Mouse (Mus musculus) adrenal gland, postnatal 25 days (tissue): ENCODE results near the gene Rplp0. TPM values are rescaled to one million over a fixed set of nuclear protein-coding genes. Genes with fewer than 3 reads are reported as not detected.
A peak's percentile ranks its signal among the peaks of the same experiment; 100 is the strongest.

Experiments
- DNase-seq: peaks from one replicate; pipeline ENCODE4 v3.0.0; 2021; ENCODE audit warnings: mixed read lengths
- microRNA-seq, 2 experiments: library from miRNA; unstranded; fragments of <30 nt; microRNA quantifications; one replicate each; pipeline ENCODE4 v1.2.0; 2021
- total RNA-seq: library from RNA; stranded (reverse); gene quantifications from 2 replicates; pipeline ENCODE4 v1.2.3, GENCODE M21; 2021

Rplp0 gene
- total RNA-seq, 1 experiment from 2014 or later = 743 TPM

- no peak for DNase-seq
Observed at GRCm38 (mm10) chr5:115581662-115582061, 22.4 kb downstream of the Rplp0 start.

DNA sequence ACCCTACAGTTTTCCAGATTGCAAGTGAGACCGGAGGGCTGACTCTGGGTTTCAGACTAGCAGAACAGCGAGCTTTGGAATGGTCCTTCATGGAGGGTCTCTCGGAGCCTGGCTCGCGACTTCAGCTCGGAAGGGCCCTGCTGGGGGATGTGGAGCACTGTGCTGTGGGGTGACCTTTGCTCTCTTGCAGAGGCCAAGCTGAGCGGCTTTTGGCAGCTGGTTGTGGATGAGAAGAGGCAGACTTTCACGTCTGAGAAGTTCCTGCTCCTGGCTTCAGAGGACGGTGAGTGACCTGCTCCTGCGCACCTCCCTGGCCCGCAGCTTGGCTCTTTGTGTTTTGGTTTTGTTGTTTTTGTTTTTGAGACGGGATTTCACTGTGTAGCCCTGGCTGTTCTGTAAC lies 26.3 kb downstream of the Rplp0 start:
- DNase-seq = no peak

- DNase-seq = no peak
Observed at GRCm38 (mm10) chr5:115586166-115586565, 26.9 kb downstream of the Rplp0 start.

- no peak for DNase-seq
Observed at GRCm38 (mm10) chr5:115586780-115587179, 27.5 kb downstream of the Rplp0 start.

DNA sequence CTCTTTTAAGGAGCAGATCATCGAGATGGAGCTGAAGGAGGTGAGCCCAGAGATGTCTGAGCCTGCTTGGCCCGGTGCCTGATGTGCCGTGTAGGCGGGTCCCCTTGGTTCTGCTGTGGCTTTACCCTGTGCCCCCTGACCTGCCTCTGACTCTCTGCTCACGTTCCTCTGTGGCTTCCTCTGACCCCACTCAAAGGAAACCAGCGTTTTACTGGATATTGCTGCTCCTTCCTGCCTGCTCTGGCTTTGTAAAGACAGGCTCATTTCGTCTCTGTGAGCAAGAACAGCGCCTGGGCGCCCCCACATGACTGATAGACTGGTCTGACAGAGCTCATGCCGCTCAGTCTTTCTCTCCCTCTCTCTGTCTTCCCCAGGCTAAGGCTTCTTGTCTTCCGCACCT lies 31.8 kb downstream of the Rplp0 start:
- DNase-seq = no peak

DNA sequence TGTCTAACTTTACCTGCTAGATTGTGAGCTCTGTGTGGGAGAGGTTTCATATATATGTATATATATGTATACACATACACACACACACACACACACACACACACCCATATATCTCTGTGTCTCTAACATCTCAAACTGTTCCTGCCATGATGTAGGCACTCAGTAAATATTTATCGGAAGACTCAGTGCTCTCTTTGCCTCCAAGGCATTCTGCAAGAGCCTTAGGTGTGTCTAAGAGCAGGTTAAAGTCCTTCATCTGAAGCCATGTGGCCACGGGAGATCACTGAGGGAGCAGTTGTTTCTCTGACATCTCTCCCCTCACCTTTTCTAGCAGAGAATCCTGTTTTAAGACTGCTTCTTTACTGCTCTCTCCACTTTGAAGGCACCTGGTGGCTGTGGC lies 32.2 kb downstream of the Rplp0 start:
- no peak for DNase-seq

DNA sequence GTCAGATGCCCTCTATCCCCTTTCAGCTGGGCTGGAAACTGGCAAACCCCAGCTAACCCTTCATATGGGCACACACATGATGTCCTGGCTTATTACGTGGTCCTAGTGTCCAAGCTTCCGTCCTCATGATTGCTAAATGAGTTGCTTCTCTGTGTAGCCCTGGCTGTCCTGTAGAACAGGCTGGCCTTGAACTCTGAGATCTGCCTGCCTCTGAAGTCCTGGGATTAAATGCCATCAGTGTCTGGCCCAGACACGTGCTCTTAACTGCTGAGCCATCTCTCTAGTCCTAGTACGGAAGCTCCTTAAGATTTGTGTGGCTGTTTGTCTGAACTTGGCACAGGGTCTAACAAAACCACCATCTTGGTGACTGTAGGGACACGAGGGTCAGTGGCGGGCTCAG lies 44.3 kb downstream of the Rplp0 start:
- DNase-seq = no peak

DNA sequence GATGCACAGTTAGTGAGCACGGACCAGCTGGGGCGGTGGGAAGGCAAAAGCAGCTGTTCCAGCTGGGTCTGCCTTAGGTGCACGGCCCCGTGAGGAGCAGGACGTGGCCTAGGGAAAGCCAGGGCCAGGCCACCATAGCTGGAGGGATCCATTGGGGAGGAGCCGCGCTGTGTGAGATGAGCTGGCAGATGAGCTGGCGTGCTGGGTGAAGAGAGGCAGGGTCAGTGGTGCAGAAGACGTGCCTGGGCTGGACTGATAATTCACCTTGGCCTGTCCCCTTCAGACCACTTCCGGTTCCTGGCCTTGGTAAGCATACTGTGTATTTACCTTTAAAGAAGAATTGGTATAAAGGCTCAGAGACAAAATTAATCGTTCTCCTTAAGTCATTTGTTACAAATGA lies 52.3 kb downstream of the Rplp0 start:
- DNase-seq = peak; percentile 41

Small RNA genes within 50 kb of the gene (microRNA-seq; reads per million reads assigned to microRNA genes)
- gene Mir7029 = 0 to 0.34 reads per million in 2 experiments

Other genes starting within 250 kb of the Rplp0 start
- 74.5 and 77.0 TPM in 2 replicates for gene Srsf9, start 232.3 kb upstream of the Rplp0 start, total RNA-seq
- 21.6 and 22.9 TPM in 2 replicates for gene Gatc, start 218.3 kb upstream of the Rplp0 start, total RNA-seq
- gene Triap1, start 218.2 kb upstream of the Rplp0 start, total RNA-seq = 37.6 and 47.5 TPM in 2 replicates
- gene Cox6a1, start 210.5 kb upstream of the Rplp0 start, total RNA-seq = 1,153 and 1,399 TPM in 2 replicates
- gene Msi1, start 129.9 kb upstream of the Rplp0 start, total RNA-seq = 15.3 and 20.8 TPM in 2 replicates
- gene Pla2g1b, start 93.2 kb upstream of the Rplp0 start, total RNA-seq = not detected in 2 replicates
- gene Sirt4, start 74.7 kb upstream of the Rplp0 start, total RNA-seq = 25.2 and 38.3 TPM in 2 replicates
- 38.4 and 45.8 TPM in 2 replicates for gene Pxn, start 52.8 kb upstream of the Rplp0 start, total RNA-seq
- 71.9 and 76.6 TPM in 2 replicates for gene Gcn1l1, start 5.8 kb downstream of the Rplp0 start, total RNA-seq
- gene Rab35, start 72.4 kb downstream of the Rplp0 start, total RNA-seq = 65.7 and 67.8 TPM in 2 replicates
- gene Bicdl1, start 172.2 kb downstream of the Rplp0 start, total RNA-seq = 7.6 and 13.4 TPM in 2 replicates